In the genomic region with DNA sequence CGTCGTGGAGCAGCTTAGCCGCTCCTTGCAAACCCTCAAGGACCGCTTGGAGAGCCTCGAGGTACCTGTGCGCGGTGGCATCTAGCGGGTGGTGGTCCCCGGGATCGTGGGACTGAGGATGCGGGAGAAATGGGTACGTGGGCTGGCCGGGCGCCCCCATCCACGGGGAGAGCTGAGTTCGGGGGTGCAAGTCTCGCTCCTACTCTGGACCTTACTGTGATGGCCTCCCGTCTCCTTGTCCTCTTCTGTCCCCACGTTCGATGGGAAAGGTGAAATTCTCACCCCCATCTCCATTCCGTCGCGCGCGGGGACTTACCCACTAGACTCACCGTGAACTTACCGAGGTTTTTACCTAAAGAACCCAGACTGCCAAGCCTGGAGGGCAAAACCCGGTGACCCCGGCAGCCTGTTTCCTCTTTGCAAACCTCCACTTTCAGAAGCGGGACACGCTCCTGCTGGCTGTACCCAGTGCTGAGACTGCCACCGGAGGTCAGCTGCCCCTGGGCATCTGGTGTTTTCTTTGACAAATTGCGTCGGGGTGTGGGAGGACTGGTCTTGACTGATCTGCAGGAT, we compare ENCODE assay signal across 9 mouse cellular contexts. TPM values are rescaled to one million over a fixed set of nuclear protein-coding genes. Genes with fewer than 3 reads are reported as not detected.
DNase-seq lines count a peak whose midpoint lies in the region; ATAC-seq and TF ChIP-seq lines count a peak whose summit lies in the region.
"Had no signal": no experiment of that assay in that cellular context is flagged by ENCODE, and none has a peak within 500 bp of the region (broad histone marks: within the 10 kb centered on the region; RNA-seq: fewer than 3 reads in every experiment).

No protein-coding gene starts in this region.

- 1% methylated on average over 22 of the region's 34 CpGs for WGBS in embryonic facial prominence, embryonic 14.5 days
- WGBS in limb, embryonic 10.5 days, result 4% methylated on average over 34 of the region's 34 CpGs
- WGBS in small intestine, adult 2 months, result 7% methylated on average over 34 of the region's 34 CpGs

- no peak for TF ChIP-seq CTCF in layer of hippocampus, adult 2 months (conservative IDR thresholded peaks at IDR 0.05)
- no peak for TF ChIP-seq CTCF in small intestine, adult 2 months (IDR thresholded peaks at IDR 0.05; ENCODE audit: extremely low read depth, insufficient read length, insufficient replicate concordance, low read depth, low read length)

- H3K4me3 ChIP-seq in layer of hippocampus, adult 2 months, result peak overlapping the region; percentile 53
- peak overlapping the region; percentile 40 for H3K4me3 ChIP-seq in embryonic facial prominence, embryonic 14.5 days (ENCODE audit: low read depth, low read length)
- peak overlapping the region; percentile 47 for H3K4me3 ChIP-seq in limb, embryonic 10.5 days
- H3K4me3 ChIP-seq in small intestine, adult 2 months (ENCODE audit: low read depth, low read length), result peak overlapping the region; percentile 42

- peak overlapping the region; percentile 15; the same call in 1 of the 2 replicates for H3K27ac ChIP-seq in layer of hippocampus, adult 2 months
- H3K27ac ChIP-seq in embryonic facial prominence, embryonic 14.5 days (replicated peaks; ENCODE audit: low read depth, low read length), result no peak overlapping the region
- H3K27ac ChIP-seq in limb, embryonic 10.5 days, result peak overlapping the region; percentile 59
- H3K27ac ChIP-seq in small intestine, adult 2 months (ENCODE audit: insufficient read depth, low read depth, low read length), result no peak overlapping the region

- H3K4me1 ChIP-seq in embryonic facial prominence, embryonic 14.5 days (ENCODE audit: control insufficient read depth, insufficient read depth, low read length), result peaks cover 5% of the 10 kb centered on the region; the same call in 1 of the 2 replicates
- H3K4me1 ChIP-seq in limb, embryonic 10.5 days, result peaks cover 49% of the 10 kb centered on the region
- H3K4me1 ChIP-seq in small intestine, adult 2 months (ENCODE audit: control insufficient read depth, insufficient read depth, insufficient read length, low read length), result peaks cover 10% of the 10 kb centered on the region

- no peaks in the 10 kb centered on the region for H3K36me3 ChIP-seq in embryonic facial prominence, embryonic 14.5 days (ENCODE audit: control insufficient read depth, insufficient read depth, low read length)
- no peaks in the 10 kb centered on the region for H3K36me3 ChIP-seq in limb, embryonic 10.5 days
- no peaks in the 10 kb centered on the region for H3K36me3 ChIP-seq in small intestine, adult 2 months (ENCODE audit: control insufficient read depth, insufficient read depth, low read length)

- no peak for TF ChIP-seq POLR2A in small intestine, adult 2 months (IDR thresholded peaks at IDR 0.05; ENCODE audit: low read depth, low read length)

- no peak for DNase-seq in layer of hippocampus, adult 2 months (ENCODE audit: low spot score in 2 of 2)
- DNase-seq in layer of hippocampus, postnatal 10 days (ENCODE audit: low spot score in 2 of 2), result no peak
- no peak for DNase-seq in embryonic facial prominence, embryonic 14.5 days (ENCODE audit: low spot score)
- DNase-seq in limb, embryonic 10.5 days (ENCODE audit: low spot score), result peak; percentile 58
- no peak for DNase-seq in urinary bladder, postnatal 14 days (ENCODE audit: low spot score)
- DNase-seq in gastrocnemius, postnatal 25 days, result no peak
- DNase-seq in kidney, postnatal 10 days, result no peak

- H3K4me2 ChIP-seq in embryonic facial prominence, embryonic 14.5 days (ENCODE audit: low read depth, low read length), result peak overlapping the region; percentile 71

- H3K9me3 ChIP-seq in embryonic facial prominence, embryonic 14.5 days (ENCODE audit: control insufficient read depth, low read length), result no peaks in the 10 kb centered on the region
- no peaks in the 10 kb centered on the region for H3K9me3 ChIP-seq in limb, embryonic 10.5 days (replicated peaks)

- H3K9ac ChIP-seq in embryonic facial prominence, embryonic 14.5 days (ENCODE audit: low read depth, low read length), result peak overlapping the region; percentile 20

- ATAC-seq in embryonic facial prominence, embryonic 14.5 days (ENCODE audit: low read depth), result no peak

- H3K27me3 ChIP-seq in embryonic facial prominence, embryonic 14.5 days (replicated peaks; ENCODE audit: control insufficient read depth, insufficient read depth, low read length), result peaks cover 57% of the 10 kb centered on the region
- peaks cover 77% of the 10 kb centered on the region for H3K27me3 ChIP-seq in limb, embryonic 10.5 days (ENCODE audit: low read depth, poor library complexity, severe bottlenecking)
- H3K27me3 ChIP-seq in small intestine, adult 2 months (ENCODE audit: control insufficient read depth, insufficient read depth, low read length), result peaks cover 28% of the 10 kb centered on the region

RNA-seq across cellular contexts. Expression of gene Nptx2, which starts 0.8 kb away (rescaled TPM):
- total RNA-seq in layer of hippocampus, adult 2 months (2021), result 10 to 100 TPM; 40.0 to 42.0 TPM
- total RNA-seq in layer of hippocampus, postnatal 10 days (2021), result 10 to 100 TPM; 50.6 to 56.9 TPM
- 1.4 and 1.7 TPM in 2 replicates for polyA plus RNA-seq in embryonic facial prominence, embryonic 14.5 days (2014; fragmentation: Nextera tagmentation; extraction: Ambion mirVana)
- polyA plus RNA-seq in limb, embryonic 10.5 days (2016; fragmentation: Nextera tagmentation; extraction: Ambion mirVana), result 0.34 and 1.4 TPM in 2 replicates
- polyA plus RNA-seq in small intestine, adult 2 months (2012; rRNA removed), result 3.2 and 5.3 TPM in 2 replicates
- total RNA-seq in gastrocnemius, postnatal 25 days (2021), result under 1 TPM; 0.10 to 0.13 TPM
- total RNA-seq: neutrophil, adult 5-6 weeks had no signal

Comparison
In these comparisons a context has a peak if more than half of its experiments do, and no peak if none do; other contexts are left out.
1. H3K27ac ChIP-seq: peak in layer of hippocampus, adult 2 months (single experiment) and limb, embryonic 10.5 days (single experiment); none in embryonic facial prominence, embryonic 14.5 days (single experiment) and small intestine, adult 2 months (single experiment).
2. RNA of gene Nptx2, which starts 0.8 kb away (total RNA-seq): 50.6 to 56.9 TPM in layer of hippocampus, postnatal 10 days and 40.0 to 42.0 TPM in layer of hippocampus, adult 2 months; 0.10 to 0.13 TPM in gastrocnemius, postnatal 25 days; every median in the first group is over 10 times any median in the second.
3. Peak in every context shown above with its lines, with median percentiles within 50 percentile points of each other: H3K4me3 ChIP-seq.